ENCODE assay signal across 31 mouse cellular contexts in the genomic region with DNA sequence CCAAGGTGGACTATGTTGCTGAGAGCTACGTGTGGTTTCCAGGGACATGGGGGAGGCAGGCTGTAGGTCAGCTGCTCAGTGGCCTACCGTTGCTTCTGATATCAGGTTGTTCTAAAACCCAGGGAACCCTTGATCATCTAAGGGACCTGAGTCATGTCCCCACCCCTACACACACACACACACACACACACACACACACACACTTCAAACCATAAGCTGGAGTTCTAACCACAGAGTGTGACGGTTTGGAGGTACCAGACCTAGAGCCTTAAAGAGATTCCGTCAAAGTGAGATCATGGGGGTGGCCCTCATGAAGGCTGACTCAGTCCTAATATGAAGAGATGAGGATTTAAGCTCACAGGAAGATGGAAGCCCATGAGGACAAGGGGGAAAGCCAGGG.
"Had no signal": no experiment of that assay in that cellular context is flagged by ENCODE, and none has a peak within 500 bp of the region (broad histone marks: within the 10 kb centered on the region; RNA-seq: fewer than 3 reads in every experiment).

No protein-coding gene starts in this region.

- H3K9ac ChIP-seq: limb, embryonic 12.5 days; limb, embryonic 13.5 days; limb, embryonic 15.5 days; liver, embryonic 12.5 days; liver, embryonic 13.5 days; liver, embryonic 14.5 days; liver, embryonic 15.5 days; liver, postnatal 0 days; lung, embryonic 14.5 days; lung, embryonic 15.5 days; midbrain, embryonic 12.5 days; midbrain, embryonic 13.5 days; midbrain, embryonic 15.5 days had no signal

- H3K27me3 ChIP-seq: limb, embryonic 12.5 days; limb, embryonic 13.5 days; limb, embryonic 15.5 days; liver, embryonic 12.5 days; liver, embryonic 13.5 days; liver, embryonic 15.5 days; lung, embryonic 15.5 days; midbrain, embryonic 12.5 days; midbrain, embryonic 13.5 days; midbrain, embryonic 15.5 days had no signal

- H3K4me2 ChIP-seq: limb, embryonic 12.5 days; limb, embryonic 13.5 days; limb, embryonic 15.5 days; liver, embryonic 11.5 days; liver, embryonic 12.5 days; liver, embryonic 13.5 days; liver, embryonic 15.5 days; lung, embryonic 14.5 days; lung, embryonic 15.5 days; midbrain, embryonic 11.5 days; midbrain, embryonic 12.5 days; midbrain, embryonic 13.5 days; midbrain, embryonic 15.5 days had no signal

- H3K36me3 ChIP-seq: limb, embryonic 10.5 days; limb, embryonic 12.5 days; limb, embryonic 13.5 days; limb, embryonic 15.5 days; liver, embryonic 12.5 days; liver, embryonic 13.5 days; liver, embryonic 15.5 days; lung, embryonic 15.5 days; midbrain, embryonic 10.5 days; midbrain, embryonic 12.5 days; midbrain, embryonic 13.5 days; midbrain, embryonic 15.5 days had no signal

- H3K9me3 ChIP-seq: limb, embryonic 10.5 days; limb, embryonic 12.5 days; limb, embryonic 13.5 days; limb, embryonic 15.5 days; liver, embryonic 12.5 days; liver, embryonic 13.5 days; liver, embryonic 15.5 days; lung, embryonic 15.5 days; megakaryocyte, embryonic 14.5 days; midbrain, embryonic 10.5 days; midbrain, embryonic 12.5 days; midbrain, embryonic 13.5 days; midbrain, embryonic 15.5 days had no signal

- H3K4me3 ChIP-seq: limb, embryonic 10.5 days; limb, embryonic 12.5 days; limb, embryonic 13.5 days; limb, embryonic 15.5 days; liver, embryonic 12.5 days; liver, embryonic 13.5 days; liver, embryonic 15.5 days; lung, embryonic 15.5 days; megakaryocyte, embryonic 14.5 days; midbrain, embryonic 10.5 days; midbrain, embryonic 12.5 days; midbrain, embryonic 13.5 days; midbrain, embryonic 15.5 days; myocyte had no signal

- H3K27ac ChIP-seq: limb, embryonic 10.5 days; limb, embryonic 12.5 days; limb, embryonic 13.5 days; limb, embryonic 15.5 days; liver, embryonic 12.5 days; liver, embryonic 13.5 days; liver, embryonic 14.5 days; liver, embryonic 15.5 days; lung, embryonic 15.5 days; macrophage; midbrain, embryonic 10.5 days; midbrain, embryonic 12.5 days; midbrain, embryonic 13.5 days; midbrain, embryonic 15.5 days had no signal

- H3K4me1 ChIP-seq: limb, embryonic 12.5 days; midbrain, embryonic 12.5 days; midbrain, embryonic 13.5 days; midbrain, embryonic 15.5 days had no signal

- DNase-seq: left cerebral cortex, postnatal 4 days; liver; liver, embryonic 13.5 days; liver, postnatal 0 days; lung, adult 18-20 months; lung, adult 2 months; lung, embryonic 14.5 days; lung, postnatal 10 days; lung, postnatal 14 days; lung, postnatal 36 days; lung, postnatal 4 days; midbrain, embryonic 14.5 days had no signal

- ATAC-seq: liver, embryonic 12.5 days; liver, postnatal 0 days; lung, postnatal 0 days; midbrain, embryonic 13.5 days; midbrain, embryonic 15.5 days; midbrain, embryonic 16.5 days had no signal
